Mouse (Mus musculus): ENCODE results near the gene Itgb6.

GRCm38 (mm10) chr2:60688150-60688549, 34.3 kb downstream of the Itgb6 start:
- TF ChIP-seq CHD2 (IDR thresholded peaks at IDR 0.05; ENCODE audit: low read length) (no peak), CTCF (conservative IDR thresholded peaks at IDR 0.05 in 1 of 2, IDR thresholded peaks at IDR 0.05 in 1 of 2; ENCODE audit: low read depth in 2 of 2, low read length in 2 of 2) (no peak), TBP (conservative IDR thresholded peaks at IDR 0.05; ENCODE audit: low read depth, low read length) (no peak), ZNF384 (IDR thresholded peaks at IDR 0.05; ENCODE audit: low read depth, low read length) (no peak), JUND (conservative IDR thresholded peaks at IDR 0.05; ENCODE audit: low read depth, low read length) (no peak), EP300 (IDR thresholded peaks at IDR 0.05; ENCODE audit: low read length) (no peak), HCFC1 (IDR thresholded peaks at IDR 0.05; ENCODE audit: low read depth, low read length) (no peak), ELF1 (IDR thresholded peaks at IDR 0.05; ENCODE audit: low read depth, low read length) (no peak), POLR2A (IDR thresholded peaks at IDR 0.05; ENCODE audit: low read depth, low read length) (no peak), USF1 (IDR thresholded peaks at IDR 0.05; ENCODE audit: low read depth, low read length) (no peak), MAFK (IDR thresholded peaks at IDR 0.05; ENCODE audit: insufficient replicate concordance, low read length) (no peak), ZMIZ1 (IDR thresholded peaks at IDR 0.05; ENCODE audit: low read depth, low read length) (no peak), TCF12 (IDR thresholded peaks at IDR 0.05; ENCODE audit: low read depth, low read length) (no peak), UBTF (IDR thresholded peaks at IDR 0.05; ENCODE audit: low read depth, low read length) (no peak)

All from CH12.LX (cell line).